Mouse (Mus musculus): Measurements from ENCODE around the gene Gm17622. TPM values are rescaled to one million over a fixed set of nuclear protein-coding genes. Genes with fewer than 3 reads are reported as not detected.

Gene Gm17622
- polyA plus RNA-seq, 1 experiment = not detected

GRCm38 (mm10) chr13:96465315-96465714 lies 25.2 kb upstream of the Gm17622 start:
- TF ChIP-seq POLR2A (IDR thresholded peaks at IDR 0.05; ENCODE audit: low read depth, low read length) (no peak), CTCF (IDR thresholded peaks at IDR 0.05; ENCODE audit: borderline replicate concordance, insufficient read depth, low read length) (no peak)
- H3K27ac ChIP-seq (ENCODE audit: insufficient read depth, low read length) = no peak overlapping the region
- H3K4me3 ChIP-seq (ENCODE audit: insufficient read depth, low read length) = no peak overlapping the region
- H3K4me1 ChIP-seq (ENCODE audit: control insufficient read depth, insufficient read depth, low read length) = no peaks in the 10 kb centered on the region

- TF ChIP-seq CTCF (IDR thresholded peaks at IDR 0.05; ENCODE audit: borderline replicate concordance, insufficient read depth, low read length) = no peak
- TF ChIP-seq POLR2A (IDR thresholded peaks at IDR 0.05; ENCODE audit: low read depth, low read length) = no peak
- Histone ChIP-seq H3K27ac (ENCODE audit: insufficient read depth, low read length) (no peak overlapping the region), H3K4me3 (ENCODE audit: insufficient read depth, low read length) (no peak overlapping the region), H3K4me1 (ENCODE audit: control insufficient read depth, insufficient read depth, low read length) (no peaks in the 10 kb centered on the region)
These were observed 21.9 kb upstream of the Gm17622 start for GRCm38 (mm10) chr13:96468678-96469077.

- TF ChIP-seq CTCF (IDR thresholded peaks at IDR 0.05; ENCODE audit: borderline replicate concordance, insufficient read depth, low read length) = no peak
- no peak for TF ChIP-seq POLR2A (IDR thresholded peaks at IDR 0.05; ENCODE audit: low read depth, low read length)
- H3K4me3 ChIP-seq (ENCODE audit: insufficient read depth, low read length) = no peak overlapping the region
- H3K4me1 ChIP-seq (ENCODE audit: control insufficient read depth, insufficient read depth, low read length) = no peaks in the 10 kb centered on the region
- no peak overlapping the region for H3K27ac ChIP-seq (ENCODE audit: insufficient read depth, low read length)
These were observed 20.0 kb upstream of the Gm17622 start for GRCm38 (mm10) chr13:96470556-96470955.

GRCm38 (mm10) chr13:96470957-96471356 lies 19.6 kb upstream of the Gm17622 start, which contains the start of gene Ankdd1b:
Gene Ankdd1b, minus strand, starts transcription at chr13:96471198.
- no peaks in the 10 kb centered on the region for H3K4me1 ChIP-seq (ENCODE audit: control insufficient read depth, insufficient read depth, low read length)
- no peak within 1 kb of the TSS for H3K4me3 ChIP-seq (ENCODE audit: insufficient read depth, low read length)
- TF ChIP-seq CTCF (IDR thresholded peaks at IDR 0.05; ENCODE audit: borderline replicate concordance, insufficient read depth, low read length) = no peak
- TF ChIP-seq POLR2A (IDR thresholded peaks at IDR 0.05; ENCODE audit: low read depth, low read length) = no peak
- no peak within 1 kb of the TSS for H3K27ac ChIP-seq (ENCODE audit: insufficient read depth, low read length)

DNA sequence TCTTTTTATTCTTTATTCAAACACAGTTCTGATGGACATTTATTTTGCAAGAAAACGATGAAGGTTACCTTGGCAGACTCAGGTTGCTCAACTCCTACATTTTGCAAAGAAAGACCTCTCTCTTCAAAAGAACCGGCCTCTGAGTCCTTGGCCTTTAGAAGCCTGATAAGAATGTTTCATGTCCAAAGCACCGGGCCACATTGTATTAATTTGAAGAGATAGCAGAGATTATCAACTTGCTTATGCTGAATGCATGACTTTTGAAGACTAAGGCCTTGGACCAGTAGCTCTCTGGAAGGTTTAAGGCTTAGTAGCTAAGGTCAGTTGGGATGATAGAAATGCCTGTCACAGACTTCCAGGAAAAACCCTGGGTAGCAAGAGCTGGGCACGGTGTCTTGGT lies 13.3 kb upstream of the Gm17622 start:
- TF ChIP-seq POLR2A (IDR thresholded peaks at IDR 0.05; ENCODE audit: low read depth, low read length) (no peak), CTCF (IDR thresholded peaks at IDR 0.05; ENCODE audit: borderline replicate concordance, insufficient read depth, low read length) (no peak)
- H3K4me1 ChIP-seq (ENCODE audit: control insufficient read depth, insufficient read depth, low read length) = no peaks in the 10 kb centered on the region
- H3K4me3 ChIP-seq (ENCODE audit: insufficient read depth, low read length) = no peak overlapping the region
- no peak overlapping the region for H3K27ac ChIP-seq (ENCODE audit: insufficient read depth, low read length)

DNA sequence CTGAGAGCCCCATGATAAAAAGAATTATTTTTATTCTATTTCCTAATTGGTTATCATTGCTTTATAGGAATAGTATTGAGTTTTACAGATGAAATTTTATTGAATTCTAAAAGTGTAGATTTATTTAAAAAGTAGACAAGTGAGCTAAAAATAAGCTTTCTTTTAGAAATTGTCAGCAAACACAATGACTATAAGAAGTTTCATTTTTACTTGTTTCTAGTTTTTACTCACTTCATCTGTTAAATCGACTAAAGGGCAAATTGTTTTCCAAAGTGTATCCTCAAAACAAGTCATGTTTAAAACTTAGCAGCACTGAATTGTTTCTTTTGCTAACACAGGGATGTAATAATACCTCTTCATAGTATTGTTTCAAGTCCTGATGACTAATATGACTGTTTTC lies 11.5 kb upstream of the Gm17622 start:
- H3K4me3 ChIP-seq (ENCODE audit: insufficient read depth, low read length) = no peak overlapping the region
- H3K4me1 ChIP-seq (ENCODE audit: control insufficient read depth, insufficient read depth, low read length) = no peaks in the 10 kb centered on the region
- TF ChIP-seq CTCF (IDR thresholded peaks at IDR 0.05; ENCODE audit: borderline replicate concordance, insufficient read depth, low read length) (no peak), POLR2A (IDR thresholded peaks at IDR 0.05; ENCODE audit: low read depth, low read length) (no peak)
- H3K27ac ChIP-seq (ENCODE audit: insufficient read depth, low read length) = no peak overlapping the region

DNA sequence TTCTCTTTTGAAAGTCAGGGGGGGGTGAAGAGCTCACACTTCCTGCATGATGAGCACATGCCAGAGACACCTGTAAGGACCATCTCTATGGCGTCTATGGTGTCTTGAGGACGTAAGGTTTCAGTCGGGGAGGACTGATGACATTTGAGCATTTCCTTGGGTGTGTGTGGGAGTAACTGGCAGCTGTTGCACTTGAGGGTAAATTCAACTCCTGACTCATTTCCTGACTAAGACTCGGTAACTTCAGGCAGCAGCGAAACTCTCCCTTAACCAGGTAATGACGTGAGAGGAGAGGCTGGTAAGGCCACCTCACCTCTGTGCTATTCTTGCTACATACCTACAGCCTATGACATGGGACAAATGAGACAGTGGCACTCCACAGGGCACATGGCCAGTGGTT lies 3.3 kb upstream of the Gm17622 start:
- Histone ChIP-seq H3K4me1 (ENCODE audit: control insufficient read depth, insufficient read depth, low read length) (peaks cover 4% of the 10 kb centered on the region), H3K27ac (ENCODE audit: insufficient read depth, low read length) (no peak overlapping the region), H3K4me3 (ENCODE audit: insufficient read depth, low read length) (no peak overlapping the region)
- TF ChIP-seq CTCF (IDR thresholded peaks at IDR 0.05; ENCODE audit: borderline replicate concordance, insufficient read depth, low read length) = no peak
- TF ChIP-seq POLR2A (IDR thresholded peaks at IDR 0.05; ENCODE audit: low read depth, low read length) = no peak

- TF ChIP-seq CTCF (IDR thresholded peaks at IDR 0.05; ENCODE audit: borderline replicate concordance, insufficient read depth, low read length) (no peak), POLR2A (IDR thresholded peaks at IDR 0.05; ENCODE audit: low read depth, low read length) (no peak)
- Histone ChIP-seq H3K4me1 (ENCODE audit: control insufficient read depth, insufficient read depth, low read length) (peaks cover 4% of the 10 kb centered on the region), H3K27ac (ENCODE audit: insufficient read depth, low read length) (no peak overlapping the region), H3K4me3 (ENCODE audit: insufficient read depth, low read length) (no peak overlapping the region)
These were observed 2.6 kb upstream of the Gm17622 start for GRCm38 (mm10) chr13:96487968-96488367.

GRCm38 (mm10) chr13:96496630-96497029 lies 6.1 kb downstream of the Gm17622 start:
- Histone ChIP-seq H3K4me3 (ENCODE audit: insufficient read depth, low read length) (no peak overlapping the region), H3K27ac (ENCODE audit: insufficient read depth, low read length) (no peak overlapping the region), H3K4me1 (ENCODE audit: control insufficient read depth, insufficient read depth, low read length) (no peaks in the 10 kb centered on the region)
- TF ChIP-seq POLR2A (IDR thresholded peaks at IDR 0.05; ENCODE audit: low read depth, low read length) = no peak
- no peak for TF ChIP-seq CTCF (IDR thresholded peaks at IDR 0.05; ENCODE audit: borderline replicate concordance, insufficient read depth, low read length)

- no peaks in the 10 kb centered on the region for H3K4me1 ChIP-seq (ENCODE audit: control insufficient read depth, insufficient read depth, low read length)
- H3K27ac ChIP-seq (ENCODE audit: insufficient read depth, low read length) = no peak overlapping the region
- TF ChIP-seq CTCF (IDR thresholded peaks at IDR 0.05; ENCODE audit: borderline replicate concordance, insufficient read depth, low read length) = no peak
- TF ChIP-seq POLR2A (IDR thresholded peaks at IDR 0.05; ENCODE audit: low read depth, low read length) = no peak
These were observed 9.4 kb downstream of the Gm17622 start for GRCm38 (mm10) chr13:96499891-96500290.

DNA sequence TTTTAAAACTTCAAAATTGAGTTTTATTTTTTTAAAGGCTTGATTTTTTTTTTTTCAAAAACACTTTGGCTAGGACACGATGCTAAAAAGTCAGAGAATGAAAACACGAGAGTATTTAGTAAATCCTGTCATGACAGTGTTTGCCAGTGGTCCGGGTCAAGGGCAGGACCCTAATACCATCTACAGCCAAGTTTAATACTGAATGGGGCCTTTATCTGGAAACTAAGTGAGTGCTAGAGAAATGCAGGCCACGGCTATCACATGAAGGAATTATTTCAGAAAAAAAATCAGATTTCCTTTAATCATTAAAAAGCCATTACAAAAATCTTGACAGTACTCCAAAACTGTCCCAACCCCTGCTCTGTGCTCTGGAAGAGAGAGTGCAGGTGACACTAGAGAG lies 15.1 kb downstream of the Gm17622 start:
- Histone ChIP-seq H3K4me3 (ENCODE audit: insufficient read depth, low read length) (no peak overlapping the region), H3K27ac (ENCODE audit: insufficient read depth, low read length) (no peak overlapping the region), H3K4me1 (ENCODE audit: control insufficient read depth, insufficient read depth, low read length) (peaks cover 5% of the 10 kb centered on the region)
- no peak for TF ChIP-seq POLR2A (IDR thresholded peaks at IDR 0.05; ENCODE audit: low read depth, low read length)
- no peak for TF ChIP-seq CTCF (IDR thresholded peaks at IDR 0.05; ENCODE audit: borderline replicate concordance, insufficient read depth, low read length)

More at GRCm38 (mm10) chr13:96499891-96500290, 9.4 kb downstream of the Gm17622 start:
- H3K4me3 ChIP-seq (ENCODE audit: insufficient read depth, low read length) = no peak overlapping the region

Measured in embryonic fibroblast, embryonic 13.5 days (primary cell).